In the genomic region with DNA sequence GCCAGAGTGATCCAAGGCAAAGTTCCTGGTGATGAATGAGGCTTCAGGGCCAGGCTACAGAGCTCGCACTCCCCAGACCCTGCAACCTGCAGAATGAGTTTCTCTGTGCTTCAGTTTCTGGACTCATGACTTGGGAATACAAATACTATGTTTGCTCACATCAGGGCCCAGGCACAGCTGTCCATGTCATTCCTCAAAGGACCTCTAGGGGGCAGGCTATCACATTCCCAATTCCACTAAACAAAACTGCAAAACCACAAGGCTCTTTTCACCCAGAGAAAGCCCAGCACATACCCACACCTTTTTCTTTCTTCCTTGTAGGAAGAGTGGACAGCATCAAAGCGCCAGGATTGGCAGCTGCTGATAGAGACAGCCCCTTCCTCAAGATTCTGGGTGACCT, we compare ENCODE assay signal across 8 mouse cellular contexts.
DNase-seq lines count a peak whose midpoint lies in the region; ATAC-seq lines count a peak whose summit lies in the region.

No protein-coding gene starts in this region.

- peak; percentile 18 for DNase-seq in gastrocnemius, postnatal 10 days
- no peak for DNase-seq in gastrocnemius, adult 18-20 months (ENCODE audit: low spot score)
- peak; percentile 9 for DNase-seq in urinary bladder, postnatal 25 days (ENCODE audit: low spot score)
- DNase-seq in urinary bladder, postnatal 4 days (ENCODE audit: low spot score in 2 of 2) = no peak
- peak; percentile 63 to 71 for DNase-seq in layer of hippocampus, postnatal 10 days (ENCODE audit: low spot score in 2 of 2)
- peak; percentile 13 for DNase-seq in retina, adult 2 months (ENCODE audit: low read depth, low spot score)
- no peak for DNase-seq in thymus, postnatal 14 days

- ATAC-seq in frontal cortex, adult (ENCODE audit: low TSS enrichment) = peak; percentile 36

Comparison
In these comparisons a context has a peak if more than half of its experiments do, and no peak if none do; other contexts are left out.
1. DNase-seq: peak in gastrocnemius, postnatal 10 days (single experiment), urinary bladder, postnatal 25 days (single experiment), layer of hippocampus, postnatal 10 days (2 of 2) and retina, adult 2 months (single experiment); none in gastrocnemius, adult 18-20 months (single experiment), urinary bladder, postnatal 4 days (0 of 2) and thymus, postnatal 14 days (single experiment).